Mouse (Mus musculus) macrophage (primary cell): ENCODE results near the gene Isy1. TPM values are rescaled to one million over a fixed set of nuclear protein-coding genes. Genes with fewer than 3 reads are reported as not detected.
A peak's percentile ranks its signal among the peaks of the same experiment; 100 is the strongest.

ENCODE experiments used
- H3K27ac ChIP-seq: fragments of 350-480 bp; formaldehyde crosslinking; 2 replicates; pipeline ENCODE4 v1.9.0; 2021
- H3K36me3 ChIP-seq: fragments of 350-480 bp; formaldehyde crosslinking; 2 replicates; pipeline ENCODE4 v1.9.0; 2021; ENCODE audit errors: inconsistent target
- H3K4me3 ChIP-seq: fragments of 350-480 bp; formaldehyde crosslinking; 2 replicates; pipeline ENCODE4 v1.9.0; 2021; ENCODE audit errors: inconsistent target
- H3K79me2 ChIP-seq: fragments of 350-480 bp; formaldehyde crosslinking; 2 replicates; pipeline ENCODE4 v1.9.0; 2021; ENCODE audit errors: inconsistent target
- WGBS: methylation state at CpG from one replicate; pipeline ENCODE4 v1.1.7; 2026; ENCODE audit warnings: inconsistent platforms; ENCODE audit not compliant: missing documents; 5-methylcytosine and 5-hydroxymethylcytosine counted together
- polyA plus RNA-seq: library from polyadenylated mRNA; stranded (reverse); fragments of 250-400 nt; gene quantifications from 3 replicates; pipeline ENCODE4 v1.2.4, GENCODE M21; 2018; ENCODE audit warnings: inconsistent platforms

Gene Isy1
- polyA plus RNA-seq, 1 experiment from 2014 or later: 55.1 TPM

- Histone ChIP-seq H3K27ac (peak overlapping the region; percentile 4; the same call in 1 of the 2 replicates), H3K79me2 (no peaks in the 10 kb centered on the region), H3K36me3 (no peaks in the 10 kb centered on the region), H3K4me3 (no peak overlapping the region)
- WGBS: 32% methylated on average over 9 of the region's 9 CpGs
Measured at GRCm38 (mm10) chr6:87868871-87869506, 30.4 kb upstream of the Isy1 start.

- no peak overlapping the region for H3K27ac ChIP-seq
- H3K4me3 ChIP-seq: no peak overlapping the region
- H3K36me3 ChIP-seq: no peaks in the 10 kb centered on the region
- 46% methylated on average over 2 of the region's 2 CpGs for WGBS
- H3K79me2 ChIP-seq: no peaks in the 10 kb centered on the region
Measured at GRCm38 (mm10) chr6:87867256-87867655, 28.7 kb upstream of the Isy1 start.

- 71% methylated on average over 6 of the region's 6 CpGs for WGBS
- Histone ChIP-seq H3K36me3 (no peaks in the 10 kb centered on the region), H3K79me2 (no peaks in the 10 kb centered on the region), H3K27ac (no peak overlapping the region), H3K4me3 (no peak overlapping the region)
Measured at GRCm38 (mm10) chr6:87866211-87866610, 27.6 kb upstream of the Isy1 start.

GRCm38 (mm10) chr6:87857071-87857470 is 18.5 kb upstream of the Isy1 start:
- H3K27ac ChIP-seq: no peak overlapping the region
- 21% methylated on average over 1 of the region's 1 CpGs for WGBS
- no peaks in the 10 kb centered on the region for H3K79me2 ChIP-seq
- H3K4me3 ChIP-seq: no peak overlapping the region
- H3K36me3 ChIP-seq: no peaks in the 10 kb centered on the region

- Histone ChIP-seq H3K27ac (no peak overlapping the region), H3K4me3 (no peak overlapping the region), H3K79me2 (peaks cover 19% of the 10 kb centered on the region), H3K36me3 (no peaks in the 10 kb centered on the region)
- WGBS: 79% methylated on average over 4 of the region's 4 CpGs
Measured at GRCm38 (mm10) chr6:87853446-87853845, 14.8 kb upstream of the Isy1 start.

- Histone ChIP-seq H3K79me2 (peaks cover 34% of the 10 kb centered on the region), H3K36me3 (no peaks in the 10 kb centered on the region), H3K4me3 (no peak overlapping the region; the same call in 1 of the 2 replicates), H3K27ac (no peak overlapping the region)
- WGBS: 97% methylated on average over 6 of the region's 6 CpGs
Measured at GRCm38 (mm10) chr6:87851871-87852270, 13.3 kb upstream of the Isy1 start.

GRCm38 (mm10) chr6:87850900-87851614 is 12.5 kb upstream of the Isy1 start, which contains the start of gene Cnbp:
TSS of gene Cnbp (minus strand) at chr6:87851106.
- Histone ChIP-seq H3K36me3 (no peaks in the 10 kb centered on the region), H3K79me2 (peaks cover 42% of the 10 kb centered on the region), H3K27ac (peak within 1 kb of the TSS; percentile 84), H3K4me3 (peak within 1 kb of the TSS; percentile 84)
- WGBS: under 1% methylated on average over 52 of the region's 55 CpGs

GRCm38 (mm10) chr6:87850155-87850899 is 11.7 kb upstream of the Isy1 start:
- peak overlapping the region; percentile 84 for H3K4me3 ChIP-seq
- peaks cover 3% of the 10 kb centered on the region for H3K36me3 ChIP-seq
- peaks cover 50% of the 10 kb centered on the region for H3K79me2 ChIP-seq
- 0% methylated on average over 69 of the region's 73 CpGs for WGBS
- peak overlapping the region; percentile 67 for H3K27ac ChIP-seq

- 0% methylated on average over 8 of the region's 8 CpGs for WGBS
Measured at GRCm38 (mm10) chr6:87849780-87850154, 11.2 kb upstream of the Isy1 start.

GRCm38 (mm10) chr6:87846813-87847212 is 8.2 kb upstream of the Isy1 start:
- Histone ChIP-seq H3K36me3 (peaks cover 28% of the 10 kb centered on the region), H3K27ac (no peak overlapping the region), H3K79me2 (peaks cover 64% of the 10 kb centered on the region), H3K4me3 (no peak overlapping the region)
- WGBS: 57% methylated on average over 1 of the region's 1 CpGs

More at GRCm38 (mm10) chr6:87849780-87850154, 11.2 kb upstream of the Isy1 start:
- H3K36me3 ChIP-seq: peaks cover 8% of the 10 kb centered on the region
- H3K79me2 ChIP-seq: peaks cover 55% of the 10 kb centered on the region
- peak overlapping the region; percentile 67 for H3K27ac ChIP-seq
- H3K4me3 ChIP-seq: peak overlapping the region; percentile 56

- WGBS: 92% methylated on average over 13 of the region's 13 CpGs
- Histone ChIP-seq H3K4me3 (no peak overlapping the region), H3K36me3 (peaks cover 28% of the 10 kb centered on the region), H3K79me2 (peaks cover 63% of the 10 kb centered on the region), H3K27ac (no peak overlapping the region)
Measured at GRCm38 (mm10) chr6:87845031-87845695, 6.6 kb upstream of the Isy1 start.

- Histone ChIP-seq H3K36me3 (peaks cover 28% of the 10 kb centered on the region), H3K27ac (no peak overlapping the region), H3K4me3 (no peak overlapping the region)
Measured at GRCm38 (mm10) chr6:87842254-87842653, 3.7 kb upstream of the Isy1 start.

GRCm38 (mm10) chr6:87841635-87842034 is 3.0 kb upstream of the Isy1 start:
- H3K4me3 ChIP-seq: no peak overlapping the region
- peaks cover 41% of the 10 kb centered on the region for H3K79me2 ChIP-seq
- peaks cover 28% of the 10 kb centered on the region for H3K36me3 ChIP-seq
- no peak overlapping the region for H3K27ac ChIP-seq
- WGBS: 86% methylated on average over 8 of the region's 8 CpGs

More at GRCm38 (mm10) chr6:87842254-87842653, 3.7 kb upstream of the Isy1 start:
- H3K79me2 ChIP-seq: peaks cover 41% of the 10 kb centered on the region
- WGBS: 38% methylated on average over 1 of the region's 1 CpGs

- H3K36me3 ChIP-seq: peaks cover 22% of the 10 kb centered on the region
Measured at GRCm38 (mm10) chr6:87839797-87840341, 1.3 kb upstream of the Isy1 start.

More at GRCm38 (mm10) chr6:87839797-87840341, 1.3 kb upstream of the Isy1 start:
- Histone ChIP-seq H3K27ac (no peak overlapping the region), H3K79me2 (peaks cover 33% of the 10 kb centered on the region), H3K4me3 (no peak overlapping the region)
- 70% methylated on average over 11 of the region's 11 CpGs for WGBS
